Mouse (Mus musculus): ENCODE data around the gene Elp1.

Elp1 gene

GRCm38 (mm10) chr4:56771065-56771464 is 31.1 kb downstream of the Elp1 start:
- no peak for DNase-seq (ENCODE audit: low spot score in 2 of 2)

- DNase-seq (ENCODE audit: low spot score in 2 of 2) = no peak
These were observed 33.2 kb downstream of the Elp1 start for GRCm38 (mm10) chr4:56768913-56769312.

- DNase-seq (ENCODE audit: low spot score in 2 of 2) = no peak
These were observed 34.3 kb downstream of the Elp1 start for GRCm38 (mm10) chr4:56767861-56768284.

- DNase-seq (ENCODE audit: low spot score in 2 of 2) = no peak
These were observed 44.4 kb downstream of the Elp1 start for GRCm38 (mm10) chr4:56757693-56758092.

GRCm38 (mm10) chr4:56756966-56757600 is 45.0 kb downstream of the Elp1 start:
- no peak for DNase-seq (ENCODE audit: low spot score in 2 of 2)

- DNase-seq (ENCODE audit: low spot score in 2 of 2) = no peak
These were observed 46.1 kb downstream of the Elp1 start for GRCm38 (mm10) chr4:56756021-56756420.

- no peak for DNase-seq (ENCODE audit: low spot score in 2 of 2)
These were observed 54.7 kb downstream of the Elp1 start for GRCm38 (mm10) chr4:56747456-56747855.

GRCm38 (mm10) chr4:56746345-56746744 is 55.8 kb downstream of the Elp1 start:
- DNase-seq (ENCODE audit: low spot score in 2 of 2) = no peak

- DNase-seq (ENCODE audit: low spot score in 2 of 2) = no peak
These were observed 58.6 kb downstream of the Elp1 start, which contains the start of gene Actl7a for GRCm38 (mm10) chr4:56743363-56744195. TSS of gene Actl7a (plus strand) at chr4:56743413.

GRCm38 (mm10) chr4:56742698-56743097 is 59.4 kb downstream of the Elp1 start:
- DNase-seq (ENCODE audit: low spot score in 2 of 2) = no peak

GRCm38 (mm10) chr4:56741041-56741493 is 61.1 kb downstream of the Elp1 start, which contains the start of gene Actl7b:
TSS of gene Actl7b (minus strand) at chr4:56741443.
- no peak for DNase-seq (ENCODE audit: low spot score in 2 of 2)

GRCm38 (mm10) chr4:56740611-56741010 is 61.5 kb downstream of the Elp1 start:
- no peak for DNase-seq (ENCODE audit: low spot score in 2 of 2)

GRCm38 (mm10) chr4:56740020-56740485 is 62.1 kb downstream of the Elp1 start, which contains the start of gene Gm26657:
TSS of gene Gm26657 (plus strand) at chr4:56740070.
- no peak for DNase-seq (ENCODE audit: low spot score in 2 of 2)

GRCm38 (mm10) chr4:56725839-56726238 is 76.3 kb downstream of the Elp1 start:
- no peak for DNase-seq (ENCODE audit: low spot score in 2 of 2)

- DNase-seq (ENCODE audit: low spot score in 2 of 2) = no peak
These were observed 78.9 kb downstream of the Elp1 start for GRCm38 (mm10) chr4:56723237-56723636.

- DNase-seq (ENCODE audit: low spot score in 2 of 2) = no peak
These were observed 79.8 kb downstream of the Elp1 start for GRCm38 (mm10) chr4:56722346-56722745.

- DNase-seq (ENCODE audit: low spot score in 2 of 2) = no peak
These were observed 80.7 kb downstream of the Elp1 start for GRCm38 (mm10) chr4:56721469-56721868.

- no peak for DNase-seq (ENCODE audit: low spot score in 2 of 2)
These were observed 81.7 kb downstream of the Elp1 start for GRCm38 (mm10) chr4:56720403-56720802.

- no peak for DNase-seq (ENCODE audit: low spot score in 2 of 2)
These were observed 82.7 kb downstream of the Elp1 start for GRCm38 (mm10) chr4:56719456-56719855.

GRCm38 (mm10) chr4:56718573-56719442 is 83.3 kb downstream of the Elp1 start:
- DNase-seq (ENCODE audit: low spot score in 2 of 2) = no peak

- DNase-seq (ENCODE audit: low spot score in 2 of 2) = no peak
These were observed 84.2 kb downstream of the Elp1 start for GRCm38 (mm10) chr4:56717932-56718331.

- no peak for DNase-seq (ENCODE audit: low spot score in 2 of 2)
These were observed 85.3 kb downstream of the Elp1 start for GRCm38 (mm10) chr4:56716801-56717200.
